Mouse (Mus musculus) naive thymus-derived CD4-positive, alpha-beta T cell, adult 2 months (primary cell): ENCODE results near the gene Pid1.

Source experiments
- DNase-seq: peaks from one replicate; pipeline ENCODE4 v3.0.0-alpha.2; 2011; ENCODE audit warnings: low read depth

Gene Pid1

GRCm38 (mm10) chr1:84056306-84056705 is 307.7 kb downstream of the Pid1 start:
- no peak for DNase-seq

- no peak for DNase-seq
Observed at GRCm38 (mm10) chr1:84025746-84026145, 338.2 kb downstream of the Pid1 start.

- no peak for DNase-seq
Observed at GRCm38 (mm10) chr1:84012871-84013375, 351.1 kb downstream of the Pid1 start.

GRCm38 (mm10) chr1:84002630-84003029 is 361.4 kb downstream of the Pid1 start:
- no peak for DNase-seq
